Mouse (Mus musculus) embryonic fibroblast, embryonic 13.5 days (primary cell): ENCODE data around the gene Mfap3l.
"Not testable (repeated sequence)": the region's sequence is repeated elsewhere in the genome, so short reads cannot be mapped to it uniquely, and the experiment has no call there.

ENCODE experiments used
- CTCF ChIP-seq: IDR thresholded peaks from 2 replicates; pipeline ENCODE4 v1.5.1; 2011; ENCODE audit warnings: mild to moderate bottlenecking, control low read depth, low read length, moderate library complexity, borderline replicate concordance; ENCODE audit not compliant: insufficient read depth
- POLR2A ChIP-seq: IDR thresholded peaks from 2 replicates; pipeline ENCODE4 v1.6.1; 2011; ENCODE audit warnings: low read depth, mild to moderate bottlenecking, control low read depth, low read length, moderate library complexity

GRCm38 (mm10) chr8:60658686-60659085, 26.1 kb downstream of the Mfap3l start:
- TF ChIP-seq CTCF, POLR2A: not testable (repeated sequence)
